Mouse (Mus musculus): Measurements from ENCODE around the gene Clip4.

- TF ChIP-seq CTCF (conservative IDR thresholded peaks at IDR 0.05 in 1 of 2, IDR thresholded peaks at IDR 0.05 in 1 of 2; ENCODE audit: low read depth in 2 of 2, low read length in 2 of 2) (no peak), MAX (IDR thresholded peaks at IDR 0.05; ENCODE audit: low read length) (no peak), EP300 (IDR thresholded peaks at IDR 0.05; ENCODE audit: low read length) (no peak), TCF12 (IDR thresholded peaks at IDR 0.05; ENCODE audit: low read depth, low read length) (no peak), MYC (IDR thresholded peaks at IDR 0.05; ENCODE audit: low read depth, low read length) (no peak), HCFC1 (IDR thresholded peaks at IDR 0.05; ENCODE audit: low read depth, low read length) (no peak), POLR2A (IDR thresholded peaks at IDR 0.05; ENCODE audit: low read depth, low read length) (no peak)
Measured at GRCm38 (mm10) chr17:71881369-71881768, 113.1 kb downstream of the Clip4 start.

Measured in CH12.LX (cell line).